Mouse (Mus musculus) intestine, postnatal 0 days (tissue): ENCODE measurements around the gene Napsa. TPM values are rescaled to one million over a fixed set of nuclear protein-coding genes. Genes with fewer than 3 reads are reported as not detected.

Experiments
- ATAC-seq: fragments of 200-750 bp; cut with Nextera tagmentation; 2 replicates; pipeline ENCODE4 v1.8.0; 2017; ENCODE audit warnings: mild to moderate bottlenecking, moderate TSS enrichment, moderate library complexity
- H3K27ac ChIP-seq: fragments of 300-500 bp; sonication (generic); 2 replicates; pipeline ENCODE4 v1.5.1; 2014; ENCODE audit warnings: mild to moderate bottlenecking, low read depth, low read length, moderate library complexity
- H3K27me3 ChIP-seq: fragments of 300-500 bp; sonication (generic); replicated peaks from 2 replicates; pipeline ENCODE4 v1.6.1; 2014; ENCODE audit warnings: low read length, mixed read lengths; ENCODE audit not compliant: control insufficient read depth, insufficient read depth
- H3K36me3 ChIP-seq: fragments of 300-500 bp; sonication (generic); 2 replicates; pipeline ENCODE4 v1.6.1; 2014; ENCODE audit warnings: mild to moderate bottlenecking, moderate library complexity; ENCODE audit not compliant: control insufficient read depth, insufficient read depth
- H3K4me1 ChIP-seq: fragments of 300-500 bp; sonication (generic); replicated peaks from 2 replicates; pipeline ENCODE4 v1.6.1; 2014; ENCODE audit warnings: antibody characterized with exemption, low read length, mixed read lengths; ENCODE audit not compliant: control insufficient read depth, insufficient read depth
- H3K4me2 ChIP-seq: fragments of 300-500 bp; sonication (generic); replicated peaks from 2 replicates; pipeline ENCODE4 v1.6.1; 2014; ENCODE audit warnings: low read depth, mild to moderate bottlenecking, moderate library complexity
- H3K4me3 ChIP-seq: fragments of 300-500 bp; sonication (generic); 2 replicates; pipeline ENCODE4 v1.5.1; 2014; ENCODE audit warnings: low read depth, low read length
- H3K9ac ChIP-seq: fragments of 300-500 bp; sonication (generic); 2 replicates; pipeline ENCODE4 v1.6.1; 2014; ENCODE audit warnings: mild to moderate bottlenecking, low read depth, low read length
- H3K9me3 ChIP-seq: fragments of 300-500 bp; sonication (generic); 2 replicates; pipeline ENCODE4 v1.6.1; 2016; ENCODE audit warnings: mixed run types; ENCODE audit not compliant: control insufficient read depth
- CTCF ChIP-seq: sonication (generic); IDR thresholded peaks from 2 replicates; pipeline ENCODE4 v1.5.1; 2016; ENCODE audit warnings: low read depth, mild to moderate bottlenecking, control low read depth, antibody characterized with exemption, moderate library complexity
- WGBS: fragments of 180-500 bp; shearing (Covaris S2); extraction: QIAGEN DNeasy Blood & Tissue Kit; methylation state at CpG from one replicate; pipeline ENCODE4 v1.1.7; 2014; 5-methylcytosine and 5-hydroxymethylcytosine counted together
- polyA plus RNA-seq: library from polyadenylated mRNA; unstranded; fragments of >200 nt; fragmentation: Nextera tagmentation; extraction: Ambion mirVana; gene quantifications from 2 replicates; pipeline ENCODE4 v1.2.1, GENCODE M21; 2015

Napsa gene
- polyA plus RNA-seq, 1 experiment from 2014 or later = 0.99 TPM

GRCm38 (mm10) chr7:44547041-44547440, 25.1 kb upstream of the Napsa start:
- H3K9ac ChIP-seq = no peak overlapping the region
- TF ChIP-seq CTCF = no peak
- H3K4me2 ChIP-seq = no peak overlapping the region
- peaks cover 38% of the 10 kb centered on the region for H3K36me3 ChIP-seq
- H3K4me3 ChIP-seq = no peak overlapping the region
- H3K27me3 ChIP-seq = no peaks in the 10 kb centered on the region
- ATAC-seq = no peak
- H3K9me3 ChIP-seq = no peaks in the 10 kb centered on the region
- 94% methylated on average over 13 of the region's 13 CpGs for WGBS
- no peaks in the 10 kb centered on the region for H3K4me1 ChIP-seq
- H3K27ac ChIP-seq = no peak overlapping the region

- no peak for ATAC-seq
- peaks cover 37% of the 10 kb centered on the region for H3K36me3 ChIP-seq
- peak overlapping the region; percentile 60 for H3K4me3 ChIP-seq
- H3K9me3 ChIP-seq = no peaks in the 10 kb centered on the region
- H3K4me2 ChIP-seq = peak overlapping the region; percentile 95
- 24% methylated on average over 5 of the region's 5 CpGs for WGBS
- no peaks in the 10 kb centered on the region for H3K27me3 ChIP-seq
- peak overlapping the region; percentile 43; the same call in 1 of the 2 replicates for H3K9ac ChIP-seq
- no peak overlapping the region for H3K27ac ChIP-seq
- H3K4me1 ChIP-seq = no peaks in the 10 kb centered on the region
- TF ChIP-seq CTCF = no peak
Measured at GRCm38 (mm10) chr7:44547725-44548124, 24.5 kb upstream of the Napsa start.

GRCm38 (mm10) chr7:44548497-44549087, 23.6 kb upstream of the Napsa start, which contains the start of gene Pold1:
Gene Pold1 (minus strand): TSS chr7:44548849.
- Histone ChIP-seq H3K4me3 (peak within 1 kb of the TSS; percentile 60), H3K27ac (peak within 1 kb of the TSS; percentile 66), H3K36me3 (peaks cover 33% of the 10 kb centered on the region), H3K27me3 (no peaks in the 10 kb centered on the region), H3K4me2 (peak within 1 kb of the TSS; percentile 95), H3K9ac (peak within 1 kb of the TSS; percentile 43; the same call in 1 of the 2 replicates), H3K4me1 (no peaks in the 10 kb centered on the region), H3K9me3 (no peaks in the 10 kb centered on the region)
- peak; percentile 99 for TF ChIP-seq CTCF
- under 1% methylated on average over 43 of the region's 43 CpGs for WGBS
- ATAC-seq = peak; percentile 94

GRCm38 (mm10) chr7:44549621-44550408, 22.4 kb upstream of the Napsa start:
- 95% methylated on average over 23 of the region's 23 CpGs for WGBS
- no peaks in the 10 kb centered on the region for H3K9me3 ChIP-seq
- no peak for ATAC-seq
- H3K36me3 ChIP-seq = peaks cover 33% of the 10 kb centered on the region
- H3K9ac ChIP-seq = no peak overlapping the region
- no peak overlapping the region for H3K27ac ChIP-seq
- TF ChIP-seq CTCF = no peak
- H3K4me1 ChIP-seq = no peaks in the 10 kb centered on the region
- no peak overlapping the region for H3K4me3 ChIP-seq
- no peaks in the 10 kb centered on the region for H3K27me3 ChIP-seq
- no peak overlapping the region for H3K4me2 ChIP-seq

GRCm38 (mm10) chr7:44550409-44550678, 21.8 kb upstream of the Napsa start:
- H3K9ac ChIP-seq = no peak overlapping the region
- WGBS = 95% methylated on average over 12 of the region's 12 CpGs
- peaks cover 33% of the 10 kb centered on the region for H3K36me3 ChIP-seq
- no peak overlapping the region for H3K4me2 ChIP-seq
- no peaks in the 10 kb centered on the region for H3K4me1 ChIP-seq
- no peaks in the 10 kb centered on the region for H3K9me3 ChIP-seq
- H3K27me3 ChIP-seq = no peaks in the 10 kb centered on the region
- TF ChIP-seq CTCF = no peak
- H3K4me3 ChIP-seq = no peak overlapping the region
- H3K27ac ChIP-seq = no peak overlapping the region
- ATAC-seq = no peak

GRCm38 (mm10) chr7:44551301-44551700, 20.9 kb upstream of the Napsa start:
- H3K9me3 ChIP-seq = no peaks in the 10 kb centered on the region
- WGBS = 94% methylated on average over 21 of the region's 21 CpGs

More at GRCm38 (mm10) chr7:44551301-44551700, 20.9 kb upstream of the Napsa start:
- Histone ChIP-seq H3K4me2 (no peak overlapping the region), H3K4me3 (no peak overlapping the region), H3K36me3 (peaks cover 33% of the 10 kb centered on the region), H3K9ac (no peak overlapping the region), H3K4me1 (no peaks in the 10 kb centered on the region), H3K27me3 (no peaks in the 10 kb centered on the region), H3K27ac (no peak overlapping the region; the same call in 1 of the 2 replicates)
- no peak for TF ChIP-seq CTCF
- ATAC-seq = no peak
